Mouse (Mus musculus) hindbrain, postnatal 0 days (tissue): ENCODE results near the gene Trim80. TPM values are rescaled to one million over a fixed set of nuclear protein-coding genes. Genes with fewer than 3 reads are reported as not detected.
A peak's percentile ranks its signal among the peaks of the same experiment; 100 is the strongest.

ENCODE experiments used
- ATAC-seq: fragments of 200-750 bp; cut with Nextera tagmentation; 2 replicates; pipeline ENCODE4 v1.8.0; 2017; ENCODE audit warnings: mild to moderate bottlenecking, moderate TSS enrichment, moderate library complexity
- DNase-seq: peaks from one replicate; pipeline ENCODE4 v3.0.0-alpha.2; 2015; ENCODE audit warnings: low spot score
- H3K27ac ChIP-seq: fragments of 300-500 bp; sonication (generic); 2 replicates; pipeline ENCODE4 v1.5.1; 2014; ENCODE audit warnings: mild to moderate bottlenecking
- H3K27me3 ChIP-seq: fragments of 300-500 bp; sonication (generic); 2 replicates; pipeline ENCODE4 v1.6.1; 2014; ENCODE audit warnings: low read length, mixed read lengths; ENCODE audit not compliant: insufficient read depth
- H3K36me3 ChIP-seq: fragments of 300-500 bp; sonication (generic); 2 replicates; pipeline ENCODE4 v1.6.1; 2014; ENCODE audit warnings: low read length, mixed read lengths; ENCODE audit not compliant: insufficient read depth
- H3K4me1 ChIP-seq: fragments of 300-500 bp; sonication (generic); 2 replicates; pipeline ENCODE4 v1.6.1; 2014; ENCODE audit warnings: antibody characterized with exemption, low read length, mixed read lengths; ENCODE audit not compliant: insufficient read depth
- H3K4me2 ChIP-seq: fragments of 300-500 bp; sonication (generic); 2 replicates; pipeline ENCODE4 v1.6.1; 2014; ENCODE audit warnings: low read depth, mild to moderate bottlenecking, low read length, moderate library complexity, mixed read lengths
- H3K4me3 ChIP-seq: fragments of 300-500 bp; sonication (generic); 2 replicates; pipeline ENCODE4 v1.5.1; 2014; ENCODE audit warnings: low read length
- H3K9ac ChIP-seq: fragments of 300-500 bp; sonication (generic); replicated peaks from 2 replicates; pipeline ENCODE4 v1.6.1; 2014; ENCODE audit warnings: mild to moderate bottlenecking, low read length, moderate library complexity, mixed read lengths
- H3K9me3 ChIP-seq: fragments of 300-500 bp; sonication (generic); 2 replicates; pipeline ENCODE4 v1.6.1; 2016; ENCODE audit warnings: low read length, mixed read lengths
- CTCF ChIP-seq: IDR thresholded peaks from 2 replicates; pipeline ENCODE4 v1.5.1; 2016; ENCODE audit warnings: antibody characterized with exemption, control low read depth, low read depth
- WGBS: fragments of 180-500 bp; shearing (Covaris S2); extraction: QIAGEN DNeasy Blood & Tissue Kit; methylation state at CpG from one replicate; pipeline ENCODE4 v1.1.7; 2014; 5-methylcytosine and 5-hydroxymethylcytosine counted together
- polyA plus RNA-seq: library from polyadenylated mRNA; unstranded; fragments of >200 nt; fragmentation: Nextera tagmentation; extraction: Ambion mirVana; gene quantifications from 2 replicates; pipeline ENCODE4 v1.2.1, GENCODE M21; 2015
- total RNA-seq: library from RNA; depleted of rRNA; stranded (reverse); fragments of >200 nt; gene quantifications from 2 replicates; pipeline ENCODE4 v1.2.3, GENCODE M21; 2014

Trim80 gene
- total and polyA plus RNA-seq, 2 experiments from 2014 or later = 0.11 TPM; not detected in 1

DNA sequence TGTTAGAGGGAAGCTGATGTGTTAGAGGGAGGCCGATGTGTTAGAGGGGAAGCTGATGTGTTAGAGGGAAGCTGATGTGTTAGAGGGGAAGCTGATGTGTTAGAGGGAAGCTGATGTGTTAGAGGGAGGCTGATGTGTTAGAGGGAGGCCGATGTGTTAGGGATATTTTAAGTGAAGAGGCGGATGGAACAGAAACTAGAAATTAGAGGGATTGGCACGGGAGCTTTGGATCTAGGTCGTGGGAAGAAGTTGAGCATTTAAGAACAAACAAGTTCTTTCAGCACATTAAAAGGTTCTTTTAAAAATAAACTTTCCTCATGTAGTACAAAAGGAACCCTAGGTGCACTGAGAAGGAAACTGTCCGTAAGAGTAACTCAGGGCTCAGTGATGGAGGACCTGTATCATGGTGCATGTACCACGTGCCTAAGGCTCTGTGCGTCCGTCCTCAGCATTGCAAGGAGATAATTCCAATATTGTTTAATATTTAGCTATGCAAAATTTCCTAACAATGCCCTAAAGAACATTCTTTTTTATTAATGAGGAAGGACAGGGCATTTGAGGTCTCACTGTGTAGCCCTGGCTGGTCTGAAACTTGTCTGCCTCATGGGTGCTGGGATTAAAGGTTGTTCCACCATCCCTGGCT, 38.1 kb downstream of the Trim80 start:
- no peaks in the 10 kb centered on the region for H3K9me3 ChIP-seq
- no peak overlapping the region for H3K9ac ChIP-seq
- DNase-seq (no peak), ATAC-seq (no peak)
- H3K4me2 ChIP-seq = no peak overlapping the region
- no peaks in the 10 kb centered on the region for H3K27me3 ChIP-seq
- no peak for TF ChIP-seq CTCF
- H3K36me3 ChIP-seq = no peaks in the 10 kb centered on the region
- H3K27ac ChIP-seq = no peak overlapping the region
- H3K4me1 ChIP-seq = peaks cover 4% of the 10 kb centered on the region
- WGBS = 88% methylated on average over 9 of the region's 9 CpGs
- no peak overlapping the region for H3K4me3 ChIP-seq

DNA sequence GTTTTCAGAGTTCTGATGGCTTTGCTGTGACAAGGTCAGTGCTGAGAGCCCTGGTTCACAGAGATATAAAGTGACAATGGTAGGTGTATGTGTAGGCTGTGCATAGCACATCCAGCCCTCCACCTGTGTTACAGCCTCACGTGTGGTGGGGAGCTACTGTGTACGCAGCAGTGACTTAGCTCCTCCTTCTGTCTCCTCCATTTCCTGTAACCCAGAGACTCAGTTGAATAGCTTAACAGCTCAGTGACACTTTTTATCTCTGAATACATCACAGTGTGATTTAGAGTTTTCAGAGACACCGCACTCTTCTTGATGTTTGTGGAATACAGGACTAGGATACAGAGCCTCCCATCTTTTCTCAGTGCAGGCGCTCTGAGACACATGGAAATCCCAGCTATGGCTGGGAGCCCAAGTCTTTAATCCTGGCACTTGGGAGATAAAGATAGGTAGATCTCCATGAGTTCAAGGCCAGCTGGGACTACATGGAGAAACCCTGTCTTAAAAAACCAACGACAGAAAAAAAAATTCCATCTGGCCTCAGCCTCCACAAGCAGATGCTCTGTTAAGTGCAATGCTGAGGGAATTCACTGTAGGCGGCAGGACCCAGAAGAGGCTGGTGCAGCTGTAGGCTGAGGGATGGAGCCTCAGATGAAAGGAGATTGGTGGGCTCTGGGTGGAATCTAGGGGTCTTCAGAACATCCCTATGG, 41.4 kb downstream of the Trim80 start:
- TF ChIP-seq CTCF = no peak
- Histone ChIP-seq H3K4me1 (no peaks in the 10 kb centered on the region; the same call in 1 of the 2 replicates), H3K4me3 (no peak overlapping the region), H3K27me3 (no peaks in the 10 kb centered on the region), H3K9ac (no peak overlapping the region), H3K36me3 (no peaks in the 10 kb centered on the region), H3K4me2 (no peak overlapping the region), H3K27ac (no peak overlapping the region), H3K9me3 (no peaks in the 10 kb centered on the region)
- DNase-seq (no peak), ATAC-seq (no peak)
- WGBS = 83% methylated on average over 6 of the region's 6 CpGs

DNA sequence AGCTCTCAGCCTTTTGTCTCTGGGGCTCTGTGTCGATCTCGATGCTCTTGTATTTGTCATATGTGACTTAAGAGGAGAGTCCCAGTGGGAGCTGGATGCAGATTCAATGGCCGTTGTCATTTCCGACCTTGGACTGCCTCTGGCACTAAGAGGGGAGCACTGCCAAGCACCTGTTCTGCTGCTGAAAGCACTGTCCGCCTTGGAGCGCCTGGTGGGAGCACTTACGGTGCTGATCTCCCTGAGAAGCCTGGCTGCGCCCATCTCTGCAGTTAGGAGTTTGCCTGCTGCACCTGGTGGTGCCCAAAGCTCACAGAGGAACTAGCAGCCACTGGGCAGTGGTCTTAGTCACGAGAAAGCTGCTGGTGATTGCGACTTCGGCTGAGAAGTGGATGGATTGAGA, 42.9 kb downstream of the Trim80 start:
- ATAC-seq (no peak), DNase-seq (no peak)
- Histone ChIP-seq H3K36me3 (no peaks in the 10 kb centered on the region), H3K4me2 (no peak overlapping the region), H3K27ac (no peak overlapping the region; the same call in 1 of the 2 replicates), H3K4me3 (no peak overlapping the region), H3K27me3 (no peaks in the 10 kb centered on the region), H3K9me3 (no peaks in the 10 kb centered on the region), H3K9ac (no peak overlapping the region), H3K4me1 (no peaks in the 10 kb centered on the region)
- no peak for TF ChIP-seq CTCF
- WGBS = 65% methylated on average over 11 of the region's 11 CpGs

DNA sequence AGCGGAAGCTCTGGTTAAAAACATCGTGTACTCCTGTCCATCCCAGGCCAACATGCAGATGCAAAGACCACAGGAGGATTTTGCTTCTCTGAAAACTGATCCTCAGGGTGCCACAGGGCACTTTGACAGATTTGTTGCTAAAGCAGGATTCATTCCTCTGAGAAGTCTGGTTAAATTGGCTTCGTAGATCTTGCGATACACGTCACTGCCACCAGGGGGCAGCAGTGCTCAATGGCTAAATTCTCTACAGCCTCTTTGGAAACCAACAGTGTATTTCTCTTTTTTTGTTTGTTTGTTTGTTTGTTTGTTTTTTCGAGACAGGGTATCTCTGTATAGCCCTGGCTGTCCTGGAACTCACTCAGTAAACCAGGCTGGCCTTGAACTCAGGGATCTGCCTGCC, 43.4 kb downstream of the Trim80 start:
- DNase-seq (peak; percentile 87), ATAC-seq (0 out of 2 replicates have a peak, but pooled peaks have one; percentile 7)
- H3K4me3 ChIP-seq = no peak overlapping the region
- TF ChIP-seq CTCF = peak; percentile 97
- H3K27me3 ChIP-seq = no peaks in the 10 kb centered on the region
- H3K4me1 ChIP-seq = no peaks in the 10 kb centered on the region
- no peak overlapping the region for H3K9ac ChIP-seq
- no peak overlapping the region for H3K4me2 ChIP-seq
- H3K27ac ChIP-seq = no peak overlapping the region
- no peaks in the 10 kb centered on the region for H3K9me3 ChIP-seq
- 18% methylated on average over 6 of the region's 6 CpGs for WGBS
- H3K36me3 ChIP-seq = no peaks in the 10 kb centered on the region; the same call in 1 of the 2 replicates

DNA sequence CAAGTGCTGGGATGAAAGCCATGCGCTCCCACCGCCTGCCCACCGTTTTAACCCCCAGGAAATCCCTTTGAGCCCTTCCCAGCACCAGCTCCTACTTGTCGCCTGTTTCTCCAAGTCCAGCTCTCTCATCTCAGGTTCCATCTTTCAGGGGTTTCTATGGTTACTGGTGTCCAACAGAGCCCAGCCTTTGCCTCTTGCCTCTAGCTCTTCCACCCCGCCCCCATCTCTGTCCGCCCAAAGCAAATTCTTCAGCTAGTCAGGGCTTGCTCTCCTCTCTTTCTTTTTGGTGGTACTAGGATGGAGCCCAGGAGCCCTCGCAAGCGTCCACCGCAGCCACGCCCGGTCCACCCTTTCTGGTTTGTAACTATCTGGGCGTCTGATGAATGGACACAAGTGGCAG, 44.8 kb downstream of the Trim80 start:
- ATAC-seq (no peak), DNase-seq (no peak)
- 40% methylated on average over 12 of the region's 12 CpGs for WGBS
- no peaks in the 10 kb centered on the region for H3K9me3 ChIP-seq
- no peaks in the 10 kb centered on the region for H3K4me1 ChIP-seq
- H3K9ac ChIP-seq = no peak overlapping the region
- H3K27me3 ChIP-seq = no peaks in the 10 kb centered on the region
- no peak overlapping the region for H3K4me2 ChIP-seq
- no peaks in the 10 kb centered on the region; the same call in 1 of the 2 replicates for H3K36me3 ChIP-seq
- no peak for TF ChIP-seq CTCF
- no peak overlapping the region for H3K27ac ChIP-seq
- no peak overlapping the region for H3K4me3 ChIP-seq

DNA sequence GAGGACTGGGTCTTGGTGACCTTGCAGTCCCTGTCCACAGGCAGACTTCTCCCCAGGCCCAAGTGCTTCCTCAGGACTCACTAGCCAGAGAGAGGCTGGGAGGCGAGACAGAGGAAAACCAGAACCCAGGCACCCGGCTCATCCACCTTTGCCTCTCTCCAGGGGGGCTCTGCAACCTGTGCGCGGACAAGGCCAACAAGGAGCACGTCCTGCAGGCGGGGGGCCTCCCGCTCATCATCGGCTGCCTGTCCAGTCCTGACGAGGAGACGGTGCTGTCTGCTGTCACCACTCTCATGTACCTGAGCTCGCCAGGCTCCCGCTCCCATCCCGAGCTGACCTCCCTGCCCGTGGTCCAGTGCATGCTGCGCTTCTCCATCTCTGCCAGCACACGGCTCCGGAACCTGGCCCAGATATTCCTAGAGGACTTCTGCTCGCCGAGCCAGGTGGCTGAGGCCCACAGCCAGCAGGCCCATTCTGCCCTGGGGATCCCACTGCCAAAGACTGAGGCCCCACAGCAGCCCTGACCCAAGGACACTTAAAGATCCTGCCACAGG, 48.3 kb downstream of the Trim80 start:
- H3K9ac ChIP-seq = no peak overlapping the region
- no peaks in the 10 kb centered on the region; the same call in 1 of the 2 replicates for H3K36me3 ChIP-seq
- H3K4me1 ChIP-seq = peaks cover 5% of the 10 kb centered on the region; the same call in 1 of the 2 replicates
- WGBS = 92% methylated on average over 19 of the region's 19 CpGs
- no peak for ATAC-seq
- no peaks in the 10 kb centered on the region for H3K9me3 ChIP-seq
- no peak for TF ChIP-seq CTCF
- DNase-seq = no peak
- no peak overlapping the region for H3K4me2 ChIP-seq
- H3K27ac ChIP-seq = no peak overlapping the region
- H3K27me3 ChIP-seq = no peaks in the 10 kb centered on the region
- H3K4me3 ChIP-seq = no peak overlapping the region
